Mouse (Mus musculus) heart, embryonic 13.5 days (tissue): ENCODE measurements around the gene Hykk. TPM values are rescaled to one million over a fixed set of nuclear protein-coding genes. Genes with fewer than 3 reads are reported as not detected.

Experiments used
- ATAC-seq: fragments of 200-750 bp; cut with Nextera tagmentation; 2 replicates; pipeline ENCODE4 v1.8.0; 2017; ENCODE audit warnings: moderate TSS enrichment; ENCODE audit not compliant: insufficient number of reproducible peaks, low FRiP score, low TSS enrichment; ENCODE audit errors: extremely low read depth
- H3K27ac ChIP-seq: fragments of 300-500 bp; sonication (generic); replicated peaks from 2 replicates; pipeline ENCODE4 v1.5.1; 2015; ENCODE audit warnings: moderate library complexity, mild to moderate bottlenecking, inconsistent platforms
- H3K27me3 ChIP-seq: fragments of 300-500 bp; sonication (generic); replicated peaks from 2 replicates; pipeline ENCODE4 v1.6.1; 2015; ENCODE audit warnings: mild to moderate bottlenecking, inconsistent platforms
- H3K36me3 ChIP-seq: fragments of 300-500 bp; sonication (generic); 2 replicates; pipeline ENCODE4 v1.6.1; 2015; ENCODE audit warnings: mild to moderate bottlenecking, inconsistent platforms
- H3K4me1 ChIP-seq: fragments of 300-500 bp; sonication (generic); 2 replicates; pipeline ENCODE4 v1.6.1; 2015; ENCODE audit warnings: inconsistent platforms
- H3K4me2 ChIP-seq: fragments of 300-500 bp; sonication (generic); 2 replicates; pipeline ENCODE4 v1.6.1; 2015; ENCODE audit warnings: inconsistent platforms, mild to moderate bottlenecking, moderate library complexity
- H3K4me3 ChIP-seq: fragments of 300-500 bp; sonication (generic); 2 replicates; pipeline ENCODE4 v1.5.1; 2015; ENCODE audit warnings: moderate library complexity, mild to moderate bottlenecking, inconsistent platforms
- H3K9ac ChIP-seq: fragments of 300-500 bp; sonication (generic); 2 replicates; pipeline ENCODE4 v1.6.1; 2015; ENCODE audit warnings: inconsistent platforms, mild to moderate bottlenecking, moderate library complexity
- H3K9me3 ChIP-seq: fragments of 300-500 bp; sonication (generic); 2 replicates; pipeline ENCODE4 v1.6.1; 2016; ENCODE audit warnings: inconsistent platforms
- WGBS: fragments of 180-500 bp; shearing (Covaris S2); methylation state at CpG from one replicate; pipeline ENCODE4 v1.1.7; 2015; ENCODE audit warnings: mixed read lengths; 5-methylcytosine and 5-hydroxymethylcytosine counted together
- polyA plus RNA-seq: library from polyadenylated mRNA; unstranded; fragments of >200 nt; fragmentation: Nextera tagmentation; extraction: Ambion mirVana; gene quantifications from 2 replicates; pipeline ENCODE4 v1.2.1, GENCODE M21; 2015

The Hykk gene
- polyA plus RNA-seq, 1 experiment from 2014 or later: 2.1 TPM

- Histone ChIP-seq H3K36me3 (no peaks in the 10 kb centered on the region), H3K27ac (no peak overlapping the region), H3K9me3 (no peaks in the 10 kb centered on the region), H3K9ac (peak overlapping the region; percentile 72), H3K4me3 (peak overlapping the region; percentile 68), H3K27me3 (peaks cover 70% of the 10 kb centered on the region), H3K4me1 (peaks cover 12% of the 10 kb centered on the region), H3K4me2 (peak overlapping the region; percentile 79)
- under 1% methylated on average over 84 of the region's 85 CpGs for WGBS
- no peak; the same call in 1 of the 2 replicates for ATAC-seq
Observed at GRCm38 (mm10) chr9:54981291-54982191, 64.5 kb downstream of the Hykk start.

- Histone ChIP-seq H3K27me3 (peaks cover 67% of the 10 kb centered on the region), H3K9ac (peak overlapping the region; percentile 72; the same call in 1 of the 2 replicates), H3K4me1 (peaks cover 12% of the 10 kb centered on the region), H3K27ac (no peak overlapping the region), H3K4me2 (peak overlapping the region; percentile 79), H3K4me3 (peak overlapping the region; percentile 68), H3K36me3 (no peaks in the 10 kb centered on the region), H3K9me3 (no peaks in the 10 kb centered on the region)
- 16% methylated on average over 7 of the region's 7 CpGs for WGBS
- no peak for ATAC-seq
Observed at GRCm38 (mm10) chr9:54982401-54982800, 65.3 kb downstream of the Hykk start.

GRCm38 (mm10) chr9:54990362-54990761, 73.3 kb downstream of the Hykk start:
- Histone ChIP-seq H3K4me3 (no peak overlapping the region), H3K4me1 (no peaks in the 10 kb centered on the region), H3K9ac (no peak overlapping the region), H3K27ac (no peak overlapping the region), H3K4me2 (no peak overlapping the region), H3K27me3 (no peaks in the 10 kb centered on the region), H3K9me3 (no peaks in the 10 kb centered on the region), H3K36me3 (no peaks in the 10 kb centered on the region)
- no peak for ATAC-seq
- WGBS: 69% methylated on average over 3 of the region's 3 CpGs

- Histone ChIP-seq H3K9me3 (no peaks in the 10 kb centered on the region), H3K9ac (no peak overlapping the region), H3K27ac (no peak overlapping the region), H3K27me3 (0 out of 2 replicates have a peak, but pooled peaks cover 3% of the 10 kb centered on the region), H3K4me1 (no peaks in the 10 kb centered on the region), H3K4me3 (no peak overlapping the region), H3K4me2 (no peak overlapping the region), H3K36me3 (no peaks in the 10 kb centered on the region)
- 54% methylated on average over 3 of the region's 3 CpGs for WGBS
- no peak for ATAC-seq
Observed at GRCm38 (mm10) chr9:54994381-54994780, 77.3 kb downstream of the Hykk start.

GRCm38 (mm10) chr9:54995645-54996044, 78.6 kb downstream of the Hykk start:
- ATAC-seq: no peak
- 25% methylated on average over 3 of the region's 3 CpGs for WGBS
- peaks cover 5% of the 10 kb centered on the region; the same call in 1 of the 2 replicates for H3K27me3 ChIP-seq
- no peaks in the 10 kb centered on the region for H3K9me3 ChIP-seq
- H3K36me3 ChIP-seq: no peaks in the 10 kb centered on the region
- H3K27ac ChIP-seq: no peak overlapping the region
- H3K4me1 ChIP-seq: no peaks in the 10 kb centered on the region
- H3K9ac ChIP-seq: no peak overlapping the region
- no peak overlapping the region for H3K4me3 ChIP-seq
- H3K4me2 ChIP-seq: no peak overlapping the region

Other genes starting within 250 kb of the Hykk start
- gene Dnaja4, start 218.4 kb upstream of the Hykk start, polyA plus RNA-seq: 23.2 and 27.2 TPM in 2 replicates
- 91.9 and 102 TPM in 2 replicates for gene Wdr61, start 182.8 kb upstream of the Hykk start, polyA plus RNA-seq
- 17.6 and 19.7 TPM in 2 replicates for gene Crabp1, start 152.5 kb upstream of the Hykk start, polyA plus RNA-seq
- 19.0 and 19.7 TPM in 2 replicates for gene Ireb2, start 53.5 kb upstream of the Hykk start, polyA plus RNA-seq
- gene Psma4, start 33.5 kb downstream of the Hykk start, polyA plus RNA-seq: 224 and 249 TPM in 2 replicates
- 0.59 and 0.94 TPM in 2 replicates for gene AY074887, start 33.7 kb downstream of the Hykk start, polyA plus RNA-seq
- gene Chrna5, start 63.6 kb downstream of the Hykk start, polyA plus RNA-seq: 0.14 and 0.51 TPM in 2 replicates
- 0.11 and 0.35 TPM in 2 replicates for gene Chrna3, start 109.3 kb downstream of the Hykk start, polyA plus RNA-seq
- 0.27 and 0.36 TPM in 2 replicates for gene Chrnb4, start 131.5 kb downstream of the Hykk start, polyA plus RNA-seq
- gene Ube2q2, start 231.6 kb downstream of the Hykk start, polyA plus RNA-seq: 26.2 and 27.7 TPM in 2 replicates